In genomic region chr17:46712442-46712841, GRCm38 (mm10) we compare ENCODE assay signal across 8 mouse cellular contexts. TPM values are rescaled to one million over a fixed set of nuclear protein-coding genes. Genes with fewer than 3 reads are reported as not detected.
A peak's percentile ranks its signal among the peaks of the same experiment; 100 is the strongest.
DNase-seq lines count a peak whose midpoint lies in the region; ATAC-seq and TF ChIP-seq lines count a peak whose summit lies in the region.

No protein-coding gene starts in this region.

- no peak for ATAC-seq in heart, postnatal 0 days (ENCODE audit: insufficient read depth, low read depth)
- no peak for ATAC-seq in G1E (ENCODE audit: extremely low read depth, insufficient number of reproducible peaks, low FRiP score, poor library complexity, severe bottlenecking)
- no peak for ATAC-seq in hindbrain, embryonic 11.5 days (ENCODE audit: low FRiP score)
- no peak for ATAC-seq in midbrain, embryonic 13.5 days

- H3K36me3 ChIP-seq in heart, postnatal 0 days (replicated peaks; ENCODE audit: control insufficient read depth, insufficient read depth, low read length) = peaks cover 12% of the 10 kb centered on the region; the same call in 1 of the 2 replicates
- peaks cover 41% of the 10 kb centered on the region for H3K36me3 ChIP-seq in G1E (replicated peaks)
- H3K36me3 ChIP-seq in hindbrain, embryonic 11.5 days (ENCODE audit: control insufficient read depth, insufficient read depth, low read length) = 0 out of 2 replicates have a peak, but pooled peaks cover 2% of the 10 kb centered on the region
- H3K36me3 ChIP-seq in midbrain, embryonic 13.5 days = peaks cover 34% of the 10 kb centered on the region

- H3K27me3 ChIP-seq in heart, postnatal 0 days (ENCODE audit: control insufficient read depth, insufficient read depth, low read length) = no peaks in the 10 kb centered on the region
- no peaks in the 10 kb centered on the region for H3K27me3 ChIP-seq in G1E (ENCODE audit: insufficient read depth, low read length)
- H3K27me3 ChIP-seq in hindbrain, embryonic 11.5 days (ENCODE audit: control insufficient read depth, insufficient read depth, low read length) = no peaks in the 10 kb centered on the region
- no peaks in the 10 kb centered on the region for H3K27me3 ChIP-seq in midbrain, embryonic 13.5 days

- H3K4me3 ChIP-seq in heart, postnatal 0 days (ENCODE audit: low read depth, low read length) = peak overlapping the region; percentile 100
- H3K4me3 ChIP-seq in G1E (ENCODE audit: low read depth, low read length) = peak overlapping the region; percentile 96
- peak overlapping the region; percentile 92 for H3K4me3 ChIP-seq in hindbrain, embryonic 11.5 days (ENCODE audit: low read depth, low read length)
- peak overlapping the region; percentile 98 for H3K4me3 ChIP-seq in midbrain, embryonic 13.5 days (replicated peaks)

- TF ChIP-seq CTCF in heart, postnatal 0 days (IDR thresholded peaks at IDR 0.05; ENCODE audit: low read depth) = no peak
- no peak for TF ChIP-seq CTCF in G1E (IDR thresholded peaks at IDR 0.05; ENCODE audit: low read depth, low read length)

- WGBS in heart, postnatal 0 days = 41% methylated on average over 7 of the region's 7 CpGs
- 78% methylated on average over 7 of the region's 7 CpGs for WGBS in hindbrain, embryonic 11.5 days
- 79% methylated on average over 7 of the region's 7 CpGs for WGBS in midbrain, embryonic 13.5 days

- no peak for DNase-seq in heart, postnatal 0 days (ENCODE audit: low spot score)
- no peak for DNase-seq in heart, adult 9 months (ENCODE audit: low spot score in 2 of 2)
- DNase-seq in G1E (ENCODE audit: low spot score) = no peak
- no peak for DNase-seq in hindbrain, embryonic 11.5 days (ENCODE audit: low spot score)
- no peak for DNase-seq in cerebellum, postnatal 10 days
- DNase-seq in cerebellum, postnatal 4 days (ENCODE audit: low spot score in 2 of 2) = no peak
- DNase-seq in frontal cortex, postnatal 36 days (ENCODE audit: low spot score in 2 of 2) = no peak

- H3K27ac ChIP-seq in heart, postnatal 0 days (ENCODE audit: low read depth) = 0 out of 2 replicates have a peak overlapping the region, but pooled peaks have one; percentile 86
- H3K27ac ChIP-seq in hindbrain, embryonic 11.5 days (ENCODE audit: low read depth, low read length) = no peak overlapping the region
- no peak overlapping the region for H3K27ac ChIP-seq in midbrain, embryonic 13.5 days

- H3K9me3 ChIP-seq in heart, postnatal 0 days (replicated peaks; ENCODE audit: control insufficient read depth, low read length) = no peaks in the 10 kb centered on the region
- H3K9me3 ChIP-seq in G1E (replicated peaks) = 0 out of 2 replicates have a peak, but pooled peaks cover 1% of the 10 kb centered on the region
- no peaks in the 10 kb centered on the region for H3K9me3 ChIP-seq in hindbrain, embryonic 11.5 days (ENCODE audit: control insufficient read depth, low read length)
- no peaks in the 10 kb centered on the region for H3K9me3 ChIP-seq in midbrain, embryonic 13.5 days

- H3K4me1 ChIP-seq in heart, postnatal 0 days (ENCODE audit: control insufficient read depth, insufficient read depth) = peaks cover 12% of the 10 kb centered on the region; the same call in 1 of the 2 replicates
- peaks cover 39% of the 10 kb centered on the region for H3K4me1 ChIP-seq in G1E (ENCODE audit: insufficient read depth, low read depth, low read length)
- peaks cover 4% of the 10 kb centered on the region for H3K4me1 ChIP-seq in hindbrain, embryonic 11.5 days (replicated peaks; ENCODE audit: control insufficient read depth, insufficient read depth, low read length)
- peaks cover 19% of the 10 kb centered on the region for H3K4me1 ChIP-seq in midbrain, embryonic 13.5 days (replicated peaks)

- no peak for TF ChIP-seq EP300 in heart, postnatal 0 days (IDR thresholded peaks at IDR 0.05; ENCODE audit: low read depth)

- peak overlapping the region; percentile 97 for H3K9ac ChIP-seq in heart, postnatal 0 days (replicated peaks; ENCODE audit: low read depth, low read length)
- peak overlapping the region; percentile 87 for H3K9ac ChIP-seq in hindbrain, embryonic 11.5 days (ENCODE audit: low read depth, low read length)
- peak overlapping the region; percentile 93 for H3K9ac ChIP-seq in midbrain, embryonic 13.5 days (replicated peaks)

- H3K4me2 ChIP-seq in heart, postnatal 0 days (ENCODE audit: low read depth, low read length) = peak overlapping the region; percentile 100
- H3K4me2 ChIP-seq in hindbrain, embryonic 11.5 days (replicated peaks; ENCODE audit: low read depth, low read length) = peak overlapping the region; percentile 99
- peak overlapping the region; percentile 100 for H3K4me2 ChIP-seq in midbrain, embryonic 13.5 days (replicated peaks)

RNA-seq across cellular contexts. Expression of gene Pex6, which starts 1.2 kb away (rescaled TPM):
- 22.2 and 22.7 TPM in 2 replicates for total RNA-seq in heart, postnatal 0 days (2014; rRNA removed; ENCODE audit: low replicate concordance)
- polyA plus RNA-seq in heart, postnatal 0 days (2015; fragmentation: Nextera tagmentation; extraction: Ambion mirVana) = 6.5 and 8.8 TPM in 2 replicates
- 19.8 and 22.1 TPM in 2 replicates for total RNA-seq in G1E (2014; fragmentation: Nextera tagmentation)
- 14.3 and 17.3 TPM in 2 replicates for total RNA-seq in G1E (2017)
- polyA plus RNA-seq in G1E (2012) = 52.6 and 56.0 TPM in 2 replicates
- polyA plus RNA-seq in hindbrain, embryonic 11.5 days (2014; fragmentation: Nextera tagmentation; extraction: Ambion mirVana) = 12.5 and 14.6 TPM in 2 replicates
- 21.3 and 24.3 TPM in 2 replicates for polyA plus RNA-seq in midbrain, embryonic 13.5 days (2015; fragmentation: Nextera tagmentation; extraction: Ambion mirVana)

RNA-seq across cellular contexts. Expression of gene Ppp2r5d, which starts 7.5 kb away (rescaled TPM):
- total RNA-seq in heart, postnatal 0 days (2014; rRNA removed; ENCODE audit: low replicate concordance) = 46.3 and 46.6 TPM in 2 replicates
- polyA plus RNA-seq in heart, postnatal 0 days (2015; fragmentation: Nextera tagmentation; extraction: Ambion mirVana) = 25.2 and 27.1 TPM in 2 replicates
- total RNA-seq in G1E (2014; fragmentation: Nextera tagmentation) (55.2 and 56.6 TPM in 2 replicates), G1E (2017) (33.9 and 40.1 TPM in 2 replicates)
- 78.5 and 83.4 TPM in 2 replicates for polyA plus RNA-seq in G1E (2012)
- 89.4 and 103 TPM in 2 replicates for polyA plus RNA-seq in hindbrain, embryonic 11.5 days (2014; fragmentation: Nextera tagmentation; extraction: Ambion mirVana)
- 88.6 and 94.5 TPM in 2 replicates for polyA plus RNA-seq in midbrain, embryonic 13.5 days (2015; fragmentation: Nextera tagmentation; extraction: Ambion mirVana)

RNA-seq across cellular contexts. Expression of gene Gnmt, which starts 16.5 kb away (rescaled TPM):
- total RNA-seq in heart, postnatal 0 days (2014; rRNA removed; ENCODE audit: low replicate concordance) = 1.1 and 2.7 TPM in 2 replicates
- 2.4 and 2.8 TPM in 2 replicates for polyA plus RNA-seq in heart, postnatal 0 days (2015; fragmentation: Nextera tagmentation; extraction: Ambion mirVana)
- not detected in 2 replicates for total RNA-seq in G1E (2014; fragmentation: Nextera tagmentation)
- total RNA-seq in G1E (2017) = 0.52 TPM in 1 of 2 replicates, not detected in the other
- polyA plus RNA-seq in G1E (2012) = 0.17 TPM in 1 of 2 replicates, not detected in the other
- polyA plus RNA-seq in hindbrain, embryonic 11.5 days (2014; fragmentation: Nextera tagmentation; extraction: Ambion mirVana) = 0.40 and 0.48 TPM in 2 replicates
- polyA plus RNA-seq in midbrain, embryonic 13.5 days (2015; fragmentation: Nextera tagmentation; extraction: Ambion mirVana) = 0.80 and 0.81 TPM in 2 replicates

RNA-seq across cellular contexts. Expression of gene Klhdc3, which starts 31.7 kb away (rescaled TPM):
- 117 and 133 TPM in 2 replicates for total RNA-seq in heart, postnatal 0 days (2014; rRNA removed; ENCODE audit: low replicate concordance)
- polyA plus RNA-seq in heart, postnatal 0 days (2015; fragmentation: Nextera tagmentation; extraction: Ambion mirVana) = 175 and 178 TPM in 2 replicates
- 70.1 and 79.1 TPM in 2 replicates for total RNA-seq in G1E (2014; fragmentation: Nextera tagmentation)
- 21.0 and 26.0 TPM in 2 replicates for total RNA-seq in G1E (2017)
- polyA plus RNA-seq in G1E (2012) = 221 and 297 TPM in 2 replicates
- polyA plus RNA-seq in hindbrain, embryonic 11.5 days (2014; fragmentation: Nextera tagmentation; extraction: Ambion mirVana) = 101 and 122 TPM in 2 replicates
- polyA plus RNA-seq in midbrain, embryonic 13.5 days (2015; fragmentation: Nextera tagmentation; extraction: Ambion mirVana) = 152 TPM in 2 replicates

RNA-seq across cellular contexts. Expression of gene Mea1, which starts 33.8 kb away (rescaled TPM):
- total RNA-seq in heart, postnatal 0 days (2014; rRNA removed; ENCODE audit: low replicate concordance) = 40.2 and 44.0 TPM in 2 replicates
- polyA plus RNA-seq in heart, postnatal 0 days (2015; fragmentation: Nextera tagmentation; extraction: Ambion mirVana) = 101 and 114 TPM in 2 replicates
- total RNA-seq in G1E (2014; fragmentation: Nextera tagmentation) (37.1 and 42.4 TPM in 2 replicates), G1E (2017) (79.5 and 83.8 TPM in 2 replicates)
- 84.7 and 105 TPM in 2 replicates for polyA plus RNA-seq in G1E (2012)
- 192 and 201 TPM in 2 replicates for polyA plus RNA-seq in hindbrain, embryonic 11.5 days (2014; fragmentation: Nextera tagmentation; extraction: Ambion mirVana)
- 237 and 241 TPM in 2 replicates for polyA plus RNA-seq in midbrain, embryonic 13.5 days (2015; fragmentation: Nextera tagmentation; extraction: Ambion mirVana)
